Mouse (Mus musculus) heart, embryonic 14.5 days (tissue): ENCODE measurements around the gene Pik3ip1. TPM values are rescaled to one million over a fixed set of nuclear protein-coding genes. Genes with fewer than 3 reads are reported as not detected.

Source experiments
- ATAC-seq: fragments of 200-750 bp; cut with Nextera tagmentation; 2 replicates; pipeline ENCODE4 v1.8.0; 2017; ENCODE audit warnings: low read depth, moderate TSS enrichment; ENCODE audit not compliant: insufficient number of reproducible peaks, insufficient read depth, low FRiP score
- H3K27ac ChIP-seq, 2 experiments: fragments of 200-500 bp in 1 of 2; fragments of 300-500 bp in 1 of 2; sonication (generic) in 1 of 2; replicated peaks in 1 of 2; 2 replicates each; pipeline ENCODE4 v1.5.1; 2012 to 2014; ENCODE audit warnings: low read depth in 2 of 2, low read length in 2 of 2, control low read depth in 1 of 2, mild to moderate bottlenecking in 1 of 2, mixed read lengths in 1 of 2; ENCODE audit not compliant: control insufficient read depth in 1 of 2, insufficient read depth in 1 of 2
- H3K27me3 ChIP-seq: fragments of 300-500 bp; sonication (generic); 2 replicates; pipeline ENCODE4 v1.6.1; 2014; ENCODE audit warnings: mild to moderate bottlenecking, low read length, control low read depth; ENCODE audit not compliant: control insufficient read depth, insufficient read depth
- H3K36me3 ChIP-seq: fragments of 300-500 bp; sonication (generic); 2 replicates; pipeline ENCODE4 v1.6.1; 2014; ENCODE audit warnings: mild to moderate bottlenecking, control low read depth, low read length, mixed read lengths; ENCODE audit not compliant: control insufficient read depth, insufficient read depth
- H3K4me1 ChIP-seq, 2 experiments: fragments of 200-500 bp in 1 of 2; fragments of 300-500 bp in 1 of 2; sonication (generic) in 1 of 2; 2 replicates each; pipeline ENCODE4 v1.6.1; 2012 to 2014; ENCODE audit warnings: low read length in 2 of 2, control low read depth in 1 of 2, mixed read lengths in 1 of 2; ENCODE audit not compliant: control insufficient read depth in 2 of 2, insufficient read depth in 2 of 2
- H3K4me2 ChIP-seq: fragments of 300-500 bp; sonication (generic); 2 replicates; pipeline ENCODE4 v1.6.1; 2014; ENCODE audit warnings: mild to moderate bottlenecking, low read length
- H3K4me3 ChIP-seq, 2 experiments: fragments of 200-500 bp in 1 of 2; fragments of 300-500 bp in 1 of 2; sonication (generic) in 1 of 2; 2 replicates each; pipeline ENCODE4 v1.5.1; 2012 to 2014; ENCODE audit warnings: low read length in 2 of 2, mild to moderate bottlenecking in 2 of 2, control low read depth in 1 of 2, low read depth in 1 of 2, moderate library complexity in 1 of 2; ENCODE audit not compliant: control insufficient read depth in 1 of 2, insufficient read depth in 1 of 2
- H3K9ac ChIP-seq: fragments of 300-500 bp; sonication (generic); 2 replicates; pipeline ENCODE4 v1.6.1; 2014; ENCODE audit warnings: mild to moderate bottlenecking, low read length
- H3K9me3 ChIP-seq: fragments of 300-500 bp; sonication (generic); 2 replicates; pipeline ENCODE4 v1.6.1; 2016; ENCODE audit warnings: low read length, control low read depth; ENCODE audit not compliant: control insufficient read depth
- WGBS: fragments of 180-500 bp; shearing (Covaris S2); extraction: QIAGEN DNeasy Blood & Tissue Kit; methylation state at CpG from one replicate; pipeline ENCODE4 v1.1.7; 2014; 5-methylcytosine and 5-hydroxymethylcytosine counted together
- polyA plus RNA-seq: library from polyadenylated mRNA; unstranded; fragments of >200 nt; fragmentation: Nextera tagmentation; extraction: Ambion mirVana; gene quantifications from 2 replicates; pipeline ENCODE4 v1.2.1, GENCODE M21; 2014

Gene Pik3ip1
- polyA plus RNA-seq, 1 experiment from 2014 or later = 32.2 TPM

- no peaks in the 10 kb centered on the region for H3K9me3 ChIP-seq
- H3K4me1 ChIP-seq = peaks cover 19 to 38% of the 10 kb centered on the region in 2 experiments
- no peaks in the 10 kb centered on the region for H3K27me3 ChIP-seq
- H3K27ac ChIP-seq = no peak overlapping the region
- no peak overlapping the region for H3K4me2 ChIP-seq
- H3K4me3 ChIP-seq = no peak overlapping the region
- no peak for ATAC-seq
- no peak overlapping the region for H3K9ac ChIP-seq
- WGBS = 93% methylated on average over 2 of the region's 2 CpGs
- H3K36me3 ChIP-seq = peaks cover 69% of the 10 kb centered on the region
These were observed 35.6 kb upstream of the Pik3ip1 start for GRCm38 (mm10) chr11:3294641-3295040.

DNA sequence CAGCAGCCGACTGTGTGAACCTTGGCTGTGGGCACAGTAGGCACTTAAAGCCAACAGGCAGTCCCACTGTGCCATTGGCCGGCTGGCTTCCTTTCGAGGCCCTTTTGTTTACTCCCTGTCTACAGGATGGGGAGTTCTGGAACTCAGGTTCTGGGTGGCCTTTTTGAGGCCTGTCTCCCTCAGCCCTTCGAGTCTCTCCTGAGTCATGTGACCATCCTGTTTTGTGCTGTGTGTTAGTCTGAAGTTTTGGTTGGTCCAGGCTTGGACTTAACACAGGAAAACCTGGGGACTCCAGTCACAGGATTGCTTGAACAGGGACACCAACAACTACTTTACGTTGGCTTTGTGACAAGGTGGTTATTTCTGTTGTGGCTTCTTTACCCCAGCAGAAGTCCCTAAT lies 34.1 kb upstream of the Pik3ip1 start:
- H3K36me3 ChIP-seq = peaks cover 82% of the 10 kb centered on the region
- H3K27ac ChIP-seq = no peak overlapping the region
- no peak for ATAC-seq
- WGBS = 67% methylated on average over 5 of the region's 5 CpGs
- H3K4me1 ChIP-seq = peaks cover 17 to 37% of the 10 kb centered on the region in 2 experiments
- H3K27me3 ChIP-seq = no peaks in the 10 kb centered on the region
- H3K4me2 ChIP-seq = no peak overlapping the region
- H3K9ac ChIP-seq = no peak overlapping the region
- H3K9me3 ChIP-seq = no peaks in the 10 kb centered on the region
- no peak overlapping the region for H3K4me3 ChIP-seq

DNA sequence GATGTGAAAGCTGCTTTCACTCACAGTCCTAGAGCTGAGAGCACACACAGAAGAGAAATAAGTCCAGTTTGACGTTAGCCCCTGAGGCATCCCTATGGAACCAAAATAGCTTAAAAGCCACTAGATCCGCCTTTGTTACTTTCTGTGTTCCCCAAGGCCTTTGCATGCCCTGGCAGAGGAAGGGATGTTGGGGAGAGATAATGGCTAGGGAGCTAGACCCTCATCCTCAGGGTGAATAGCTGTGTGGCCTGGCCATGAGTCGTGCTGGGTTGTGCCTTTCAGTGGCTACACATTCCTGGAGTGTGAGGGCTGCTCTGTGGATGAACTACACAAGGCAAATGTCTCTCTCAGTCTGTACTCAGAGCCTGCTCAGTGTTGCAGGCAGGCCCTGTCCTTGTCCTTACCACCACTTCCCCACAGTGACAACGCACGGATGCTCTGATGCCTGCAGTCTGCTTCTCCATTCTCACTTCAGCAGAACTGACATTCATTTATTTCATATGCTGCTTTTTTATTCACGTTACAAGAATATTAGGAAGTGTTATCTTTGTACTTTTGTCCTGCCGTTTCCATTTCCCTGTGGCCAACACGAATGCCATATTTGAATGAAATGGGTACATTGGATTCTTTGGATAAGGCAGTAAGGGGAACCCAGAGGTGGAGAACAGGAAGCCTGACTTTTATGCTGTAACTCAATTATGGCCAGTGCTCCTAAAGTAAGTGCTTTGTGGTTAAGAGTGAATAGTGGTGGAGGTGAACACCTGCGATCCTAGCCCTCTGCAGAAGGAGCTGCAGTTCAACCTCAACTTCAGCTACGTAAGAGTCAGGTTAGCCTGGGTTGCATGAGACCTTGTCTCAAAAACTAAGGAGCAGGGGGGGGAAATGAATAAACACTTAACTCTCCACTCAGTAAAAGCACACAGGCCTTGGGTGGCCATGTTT lies 32.1 kb upstream of the Pik3ip1 start:
- WGBS = 78% methylated on average over 10 of the region's 10 CpGs

DNA sequence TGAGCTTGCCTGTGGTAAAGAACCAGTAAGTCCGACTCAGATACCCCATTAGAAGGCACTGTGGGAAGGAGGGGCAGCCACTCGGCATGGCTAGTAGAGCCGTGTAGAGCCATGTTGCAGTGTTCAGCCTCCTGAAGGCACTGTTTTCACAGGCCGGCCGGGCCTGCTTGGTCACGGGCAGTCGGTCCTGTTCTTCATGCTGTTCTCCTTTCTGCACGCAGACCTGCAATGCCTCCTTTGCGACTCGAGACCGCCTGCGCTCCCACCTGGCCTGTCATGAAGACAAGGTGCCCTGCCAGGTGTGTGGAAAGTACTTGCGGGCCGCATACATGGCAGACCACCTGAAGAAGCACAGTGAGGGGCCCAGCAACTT lies 31.4 kb upstream of the Pik3ip1 start:
- H3K27ac ChIP-seq = no peak overlapping the region
- 91% methylated on average over 14 of the region's 14 CpGs for WGBS
- H3K36me3 ChIP-seq = peaks cover 99% of the 10 kb centered on the region
- no peak overlapping the region for H3K4me3 ChIP-seq
- no peaks in the 10 kb centered on the region for H3K27me3 ChIP-seq
- ATAC-seq = no peak
- H3K4me1 ChIP-seq = peaks cover 13 to 30% of the 10 kb centered on the region in 2 experiments
- H3K9me3 ChIP-seq = no peaks in the 10 kb centered on the region
- H3K9ac ChIP-seq = no peak overlapping the region
- no peak overlapping the region for H3K4me2 ChIP-seq

More for the DNA sequence above, 32.1 kb upstream of the Pik3ip1 start:
- Histone ChIP-seq H3K9ac (no peak overlapping the region), H3K9me3 (no peaks in the 10 kb centered on the region), H3K27ac (no peak overlapping the region), H3K27me3 (no peaks in the 10 kb centered on the region), H3K36me3 (peaks cover 99% of the 10 kb centered on the region), H3K4me2 (no peak overlapping the region), H3K4me1 (peaks cover 19 to 36% of the 10 kb centered on the region in 2 experiments), H3K4me3 (no peak overlapping the region)
- no peak for ATAC-seq

DNA sequence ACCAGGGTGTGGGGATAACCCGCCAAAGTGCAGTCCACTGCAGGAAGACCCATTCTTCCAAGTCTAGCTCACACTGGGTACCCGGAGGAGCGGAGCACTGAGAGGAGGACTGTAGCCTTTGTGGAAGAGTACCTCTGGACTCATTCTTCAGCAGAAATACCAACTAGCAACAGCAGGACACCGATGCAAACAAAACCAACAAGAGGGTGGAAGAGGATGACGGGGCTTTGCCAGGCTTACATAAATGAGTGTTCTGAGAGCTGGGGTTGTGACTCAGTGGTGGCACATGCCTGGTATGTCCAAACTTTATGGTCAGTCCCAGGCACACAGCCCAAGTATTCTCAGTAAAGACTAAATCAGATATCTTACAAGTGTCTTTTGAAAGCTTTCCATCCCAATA lies 29.1 kb upstream of the Pik3ip1 start:
- no peak for ATAC-seq
- no peak overlapping the region for H3K4me2 ChIP-seq
- H3K4me1 ChIP-seq = peaks cover 8 to 13% of the 10 kb centered on the region in 2 experiments
- no peak overlapping the region for H3K9ac ChIP-seq
- H3K36me3 ChIP-seq = peaks cover 99% of the 10 kb centered on the region
- H3K27ac ChIP-seq = no peak overlapping the region
- no peaks in the 10 kb centered on the region for H3K9me3 ChIP-seq
- WGBS = 95% methylated on average over 5 of the region's 5 CpGs
- H3K4me3 ChIP-seq = no peak overlapping the region
- H3K27me3 ChIP-seq = no peaks in the 10 kb centered on the region

DNA sequence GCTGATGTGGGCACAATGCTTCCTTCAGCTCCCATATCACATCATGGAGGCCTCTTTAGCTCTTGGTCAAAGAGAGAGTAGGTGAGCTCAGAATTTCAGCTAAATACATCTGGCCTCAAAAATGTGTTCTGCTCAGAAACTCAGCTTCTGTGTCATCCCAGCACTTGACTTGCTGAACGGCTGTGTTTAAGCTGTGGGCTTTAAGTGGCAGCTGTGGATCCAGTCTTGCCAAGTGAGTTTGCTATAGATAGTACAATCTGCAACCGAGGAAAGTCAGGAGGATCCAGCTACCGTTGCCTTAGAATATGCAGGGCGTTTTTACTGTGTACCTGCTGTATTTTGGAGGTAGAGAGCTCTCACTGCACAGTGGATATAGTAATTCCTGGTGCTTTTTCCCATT lies 27.8 kb upstream of the Pik3ip1 start:
- no peak overlapping the region for H3K4me2 ChIP-seq
- H3K4me3 ChIP-seq = no peak overlapping the region
- H3K27ac ChIP-seq = peak overlapping the region in 1 of 2 experiments; percentile 56; a peak in 3 of 4 replicates
- ATAC-seq = no peak
- H3K4me1 ChIP-seq = peaks cover 8 to 12% of the 10 kb centered on the region in 2 experiments
- no peaks in the 10 kb centered on the region for H3K9me3 ChIP-seq
- H3K27me3 ChIP-seq = no peaks in the 10 kb centered on the region
- H3K36me3 ChIP-seq = peaks cover 99% of the 10 kb centered on the region
- H3K9ac ChIP-seq = no peak overlapping the region; the same call in 1 of the 2 replicates
- 48% methylated on average over 4 of the region's 4 CpGs for WGBS

DNA sequence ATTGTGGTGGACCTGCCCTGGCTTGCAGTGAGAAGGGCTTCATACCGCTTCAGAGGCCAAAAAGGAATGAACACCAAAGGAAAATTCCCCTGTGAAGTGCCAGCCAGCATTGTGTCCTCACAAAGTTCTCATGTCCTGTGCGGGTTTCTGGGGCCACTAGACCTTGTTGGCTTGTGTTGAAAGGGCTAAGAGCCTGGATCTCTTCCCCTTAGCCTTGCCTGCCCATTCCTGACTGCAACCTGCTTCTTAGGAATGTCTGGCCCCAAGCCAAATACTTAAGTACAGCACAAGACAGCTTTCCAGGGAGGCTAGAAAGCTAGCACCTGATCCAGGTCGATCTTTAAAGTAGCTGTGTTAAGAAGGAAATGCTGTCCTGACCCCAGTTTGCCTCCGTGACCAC lies 27.4 kb upstream of the Pik3ip1 start:
- Histone ChIP-seq H3K9me3 (no peaks in the 10 kb centered on the region), H3K4me3 (no peak overlapping the region), H3K36me3 (peaks cover 99% of the 10 kb centered on the region), H3K27ac (peak overlapping the region; percentile 32 to 56; a peak in 3 of 4 replicates), H3K27me3 (no peaks in the 10 kb centered on the region), H3K4me1 (peaks cover 8 to 12% of the 10 kb centered on the region in 2 experiments), H3K9ac (peak overlapping the region; percentile 27; the same call in 1 of the 2 replicates), H3K4me2 (no peak overlapping the region)
- WGBS = 57% methylated on average over 4 of the region's 4 CpGs
- ATAC-seq = no peak
